In the genomic region with DNA sequence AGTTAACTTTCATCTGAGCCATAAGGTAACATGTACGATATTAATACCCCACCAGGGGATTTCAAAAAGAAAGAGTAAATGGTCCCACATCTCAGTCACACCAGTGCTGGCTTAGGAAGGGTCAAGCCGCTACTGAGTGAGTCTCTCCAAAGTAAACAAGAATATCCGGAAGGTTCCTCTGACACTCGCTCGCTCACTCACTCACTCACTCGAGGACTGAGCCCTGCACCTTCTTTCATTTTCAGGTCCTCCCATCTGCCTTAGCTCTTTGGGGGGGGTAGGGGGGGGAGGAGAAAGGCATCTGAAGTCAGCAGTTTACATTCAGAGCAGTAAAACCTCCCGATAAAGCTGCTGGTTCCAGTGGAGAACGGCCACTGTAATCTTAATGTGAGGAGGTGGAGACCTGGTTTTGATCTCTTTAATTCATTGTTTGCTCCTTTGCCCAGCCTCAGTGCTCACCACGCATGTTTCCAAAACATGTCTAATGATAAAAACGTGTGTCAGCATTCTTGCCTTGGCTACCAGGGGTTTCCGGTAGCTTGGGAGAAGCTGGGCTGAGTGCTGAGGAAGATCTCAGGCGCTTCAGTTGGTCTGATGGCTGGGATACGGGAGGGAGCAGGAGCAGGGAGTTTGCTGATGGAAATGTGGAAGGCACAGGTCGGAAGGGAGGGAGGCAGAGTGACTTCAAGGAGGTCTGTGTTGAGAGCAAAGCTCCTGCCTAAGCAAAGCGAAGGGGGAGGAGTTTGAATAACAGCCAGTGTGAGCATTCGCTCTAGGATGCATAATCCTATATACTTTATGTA, we compare ENCODE assay signal across 8 mouse cellular contexts.
DNase-seq lines count a peak whose midpoint lies in the region; ATAC-seq lines count a peak whose summit lies in the region.

No protein-coding gene starts in this region.

- peaks cover 7% of the 10 kb centered on the region; the same call in 1 of the 2 replicates for H3K4me1 ChIP-seq in brown adipose tissue, adult 24 weeks (ENCODE audit: control insufficient read depth, insufficient read depth, insufficient read length, low read length)
- peaks cover 40% of the 10 kb centered on the region for H3K4me1 ChIP-seq in hindbrain, embryonic 13.5 days (replicated peaks)
- peaks cover 39% of the 10 kb centered on the region for H3K4me1 ChIP-seq in midbrain, embryonic 13.5 days (replicated peaks)

- no peaks in the 10 kb centered on the region for H3K9me3 ChIP-seq in hindbrain, embryonic 13.5 days
- no peaks in the 10 kb centered on the region for H3K9me3 ChIP-seq in midbrain, embryonic 13.5 days

- peak overlapping the region; percentile 20; the same call in 1 of the 2 replicates for H3K9ac ChIP-seq in hindbrain, embryonic 13.5 days
- H3K9ac ChIP-seq in midbrain, embryonic 13.5 days (replicated peaks) = no peak overlapping the region

- H3K4me2 ChIP-seq in hindbrain, embryonic 13.5 days = no peak overlapping the region
- no peak overlapping the region for H3K4me2 ChIP-seq in midbrain, embryonic 13.5 days (replicated peaks)

- H3K36me3 ChIP-seq in hindbrain, embryonic 13.5 days = no peaks in the 10 kb centered on the region
- no peaks in the 10 kb centered on the region for H3K36me3 ChIP-seq in midbrain, embryonic 13.5 days

- WGBS in hindbrain, embryonic 13.5 days = 41% methylated on average over 16 of the region's 16 CpGs
- 40% methylated on average over 16 of the region's 16 CpGs for WGBS in midbrain, embryonic 13.5 days

- 0 out of 2 replicates have a peak overlapping the region, but pooled peaks have one; percentile 7 for H3K4me3 ChIP-seq in brown adipose tissue, adult 24 weeks (ENCODE audit: insufficient read depth, low read depth, low read length)
- no peak overlapping the region for H3K4me3 ChIP-seq in hindbrain, embryonic 13.5 days
- no peak overlapping the region for H3K4me3 ChIP-seq in midbrain, embryonic 13.5 days (replicated peaks)

- no peak overlapping the region for H3K27ac ChIP-seq in brown adipose tissue, adult 24 weeks (replicated peaks; ENCODE audit: low read depth, low read length)
- H3K27ac ChIP-seq in hindbrain, embryonic 13.5 days = peak overlapping the region; percentile 74
- H3K27ac ChIP-seq in midbrain, embryonic 13.5 days = peak overlapping the region; percentile 37

- peak; percentile 41 for ATAC-seq in hindbrain, embryonic 13.5 days (ENCODE audit: low FRiP score)
- ATAC-seq in midbrain, embryonic 13.5 days = peak; percentile 55

- no peaks in the 10 kb centered on the region for H3K27me3 ChIP-seq in hindbrain, embryonic 13.5 days
- H3K27me3 ChIP-seq in midbrain, embryonic 13.5 days = no peaks in the 10 kb centered on the region

- peak; percentile 90 for DNase-seq in heart, adult 11 months
- no peak for DNase-seq in heart, adult 8-10 months (ENCODE audit: low spot score)
- DNase-seq in layer of hippocampus, postnatal 36 days = no peak
- DNase-seq in retina, postnatal 1 day = no peak
- no peak for DNase-seq in gastrocnemius, postnatal 25 days
